Mouse (Mus musculus): ENCODE measurements around the gene Urod.

Gene Urod

DNA sequence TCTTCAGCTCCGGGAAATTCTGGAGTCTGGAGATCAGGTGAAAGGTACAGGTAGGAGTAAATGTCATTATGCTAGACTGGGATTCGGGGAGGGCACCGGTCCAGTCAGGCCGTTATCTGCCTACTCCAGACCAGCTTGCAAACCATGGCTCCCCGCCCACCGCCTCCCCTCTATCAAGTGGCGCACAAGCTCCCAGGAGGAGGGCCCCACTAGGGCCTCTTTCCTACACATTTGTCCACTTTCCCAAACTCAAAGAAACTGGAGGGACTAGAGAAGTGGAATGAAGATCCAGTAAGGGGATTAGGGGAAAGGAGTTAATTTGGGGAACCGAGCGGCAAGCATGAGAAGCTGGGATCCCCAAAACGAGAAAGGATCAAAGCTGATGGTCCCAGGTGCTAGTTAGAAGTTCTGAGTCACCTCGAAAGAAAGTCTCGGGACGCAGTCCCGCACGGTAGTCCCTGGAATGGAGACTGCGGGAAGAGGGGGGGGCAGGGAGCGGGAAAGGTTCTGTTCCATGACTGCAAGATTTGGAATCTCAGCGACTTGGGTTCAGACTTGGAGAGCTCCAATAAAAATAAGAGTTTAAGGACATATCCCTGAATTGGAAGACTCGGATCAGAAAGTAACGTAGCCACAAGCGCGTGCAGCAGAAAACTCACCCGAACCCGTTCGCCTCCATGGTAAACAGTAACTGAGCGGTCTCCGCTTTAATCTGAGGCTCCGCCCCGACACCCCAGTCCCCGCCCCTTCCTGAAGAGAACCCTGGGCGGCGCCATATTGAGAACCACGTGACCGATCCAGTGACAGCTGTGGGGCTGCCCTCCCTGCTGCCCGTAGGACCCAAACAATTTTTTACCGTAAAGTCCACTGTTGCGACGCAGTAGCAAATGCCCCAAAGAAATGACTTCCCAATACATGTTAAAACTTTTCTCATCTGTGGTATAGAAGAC is at the start of gene Urod:
Gene Urod, minus strand, starts transcription at position 742 of the 950 bp plus-strand sequence.
- peak; percentile 82 to 85 for DNase-seq (ENCODE audit: low spot score in 2 of 2)

DNA sequence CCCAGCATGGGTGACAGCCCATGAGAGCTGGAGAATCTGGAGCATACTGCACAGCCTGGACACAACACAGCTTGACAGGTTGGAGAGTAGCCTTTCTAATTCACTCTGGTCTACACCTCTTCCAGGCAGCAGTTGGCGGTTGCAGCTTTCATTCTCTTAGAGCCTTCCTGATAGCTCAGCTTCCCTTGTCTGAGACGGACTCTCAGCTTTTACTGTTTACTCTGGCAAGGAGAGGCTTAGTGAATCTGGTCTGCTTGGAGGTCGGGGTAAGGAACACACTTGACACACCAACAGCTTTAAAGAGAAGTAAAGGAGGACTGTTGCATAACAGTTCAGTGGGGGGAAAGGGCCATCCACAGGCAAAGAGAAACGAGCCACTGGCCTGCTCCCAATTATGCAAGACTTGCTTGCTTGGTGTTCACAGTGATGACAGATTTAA is 47.1 kb upstream of the Urod start:
- DNase-seq (ENCODE audit: low spot score in 2 of 2): no peak

DNA sequence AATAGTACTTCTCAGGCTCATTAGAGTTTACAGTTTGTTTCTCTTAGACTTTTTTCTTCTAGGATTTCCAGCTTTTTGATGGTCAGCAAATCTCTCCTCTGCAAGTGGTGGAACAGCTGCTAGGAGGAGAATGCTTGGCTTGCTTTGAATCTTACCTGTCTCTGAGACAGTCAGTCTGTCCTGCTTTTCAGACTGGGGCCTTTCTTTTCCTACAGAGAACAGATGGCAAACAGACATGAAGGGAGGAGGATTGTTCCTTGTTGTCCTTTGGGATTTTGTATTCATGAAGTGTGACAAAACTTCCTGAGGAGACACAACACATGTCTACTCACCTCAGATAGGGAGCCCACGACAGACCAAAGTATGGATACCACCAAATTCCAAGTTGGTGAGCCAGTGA is 46.6 kb upstream of the Urod start:
- DNase-seq (ENCODE audit: low spot score in 2 of 2): no peak

DNA sequence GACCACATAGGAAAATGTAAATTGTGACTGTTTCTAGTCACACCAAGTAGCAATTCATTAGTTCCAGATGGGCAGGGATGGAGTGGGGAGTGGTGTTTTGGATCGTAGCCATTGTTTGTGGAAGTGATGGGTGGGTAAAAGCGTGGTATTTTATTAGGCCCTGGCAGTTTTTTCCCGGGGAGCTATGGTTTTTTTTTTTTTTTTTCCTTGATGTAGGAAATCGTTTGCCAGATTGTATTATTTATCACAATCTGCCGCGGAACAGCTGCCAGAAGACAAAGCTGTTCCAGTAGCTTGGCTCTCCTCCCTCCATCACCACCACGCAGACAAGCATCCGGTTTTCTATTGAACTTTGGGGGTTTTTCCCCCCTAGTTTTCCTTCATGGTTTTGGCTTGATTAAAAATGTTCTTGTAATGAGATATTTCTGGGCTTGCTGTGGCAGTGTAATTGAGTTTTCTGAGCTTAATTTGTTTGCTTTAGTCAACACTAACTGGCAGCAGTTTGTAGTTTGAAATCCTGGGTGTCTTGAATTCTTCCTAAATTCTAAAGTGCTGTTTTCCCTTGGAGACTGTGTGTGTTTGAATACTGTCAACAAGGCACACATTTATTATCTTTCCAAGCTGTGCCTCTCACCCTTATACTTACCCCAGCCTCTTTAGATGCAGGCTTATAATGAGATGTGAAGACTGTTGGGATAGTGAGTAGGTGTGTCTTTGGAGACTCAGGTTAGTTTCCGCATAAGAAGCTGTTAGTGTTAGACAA is 45.9 kb upstream of the Urod start:
- no peak for DNase-seq (ENCODE audit: low spot score in 2 of 2)

DNA sequence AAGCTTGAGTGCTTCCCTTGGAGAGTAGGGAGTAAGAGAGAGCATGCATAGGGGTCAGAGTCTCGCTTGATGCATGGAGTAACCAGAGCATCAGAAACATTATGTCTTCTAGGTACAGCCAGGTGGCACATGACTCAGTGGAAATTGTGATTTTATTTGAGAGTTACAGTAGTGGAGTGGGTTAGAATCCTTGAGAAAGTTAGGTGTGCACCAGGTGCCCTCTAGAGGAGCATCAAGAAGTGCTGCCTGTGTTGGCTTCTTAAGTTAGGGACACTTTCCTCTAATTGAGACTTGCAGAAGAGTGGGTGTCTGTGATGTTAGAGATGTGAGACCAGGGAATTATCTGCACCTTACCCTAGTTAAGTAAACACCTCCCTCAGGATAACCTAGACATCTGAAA is 36.9 kb upstream of the Urod start:
- no peak for DNase-seq (ENCODE audit: low spot score in 2 of 2)

DNA sequence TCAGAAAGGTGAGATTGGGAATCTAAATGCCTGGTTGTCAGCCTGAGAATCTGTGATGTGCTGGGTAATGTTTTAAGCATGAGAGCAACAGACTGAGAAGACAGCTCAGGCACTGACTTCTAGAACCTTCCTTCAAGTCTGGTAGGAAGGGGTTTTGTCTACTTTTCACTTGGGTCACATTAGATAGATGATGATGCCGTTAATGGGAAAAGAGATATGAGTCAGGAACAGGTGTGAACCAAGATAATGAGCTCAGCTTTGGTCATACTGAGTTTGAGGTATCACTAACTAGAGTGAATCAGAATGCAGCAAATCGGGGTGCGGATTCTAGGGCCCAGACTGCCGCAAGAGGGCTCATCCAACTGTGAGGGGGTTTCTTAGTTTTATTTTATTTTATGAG is 29.3 kb upstream of the Urod start:
- no peak for DNase-seq (ENCODE audit: low spot score in 2 of 2)

DNA sequence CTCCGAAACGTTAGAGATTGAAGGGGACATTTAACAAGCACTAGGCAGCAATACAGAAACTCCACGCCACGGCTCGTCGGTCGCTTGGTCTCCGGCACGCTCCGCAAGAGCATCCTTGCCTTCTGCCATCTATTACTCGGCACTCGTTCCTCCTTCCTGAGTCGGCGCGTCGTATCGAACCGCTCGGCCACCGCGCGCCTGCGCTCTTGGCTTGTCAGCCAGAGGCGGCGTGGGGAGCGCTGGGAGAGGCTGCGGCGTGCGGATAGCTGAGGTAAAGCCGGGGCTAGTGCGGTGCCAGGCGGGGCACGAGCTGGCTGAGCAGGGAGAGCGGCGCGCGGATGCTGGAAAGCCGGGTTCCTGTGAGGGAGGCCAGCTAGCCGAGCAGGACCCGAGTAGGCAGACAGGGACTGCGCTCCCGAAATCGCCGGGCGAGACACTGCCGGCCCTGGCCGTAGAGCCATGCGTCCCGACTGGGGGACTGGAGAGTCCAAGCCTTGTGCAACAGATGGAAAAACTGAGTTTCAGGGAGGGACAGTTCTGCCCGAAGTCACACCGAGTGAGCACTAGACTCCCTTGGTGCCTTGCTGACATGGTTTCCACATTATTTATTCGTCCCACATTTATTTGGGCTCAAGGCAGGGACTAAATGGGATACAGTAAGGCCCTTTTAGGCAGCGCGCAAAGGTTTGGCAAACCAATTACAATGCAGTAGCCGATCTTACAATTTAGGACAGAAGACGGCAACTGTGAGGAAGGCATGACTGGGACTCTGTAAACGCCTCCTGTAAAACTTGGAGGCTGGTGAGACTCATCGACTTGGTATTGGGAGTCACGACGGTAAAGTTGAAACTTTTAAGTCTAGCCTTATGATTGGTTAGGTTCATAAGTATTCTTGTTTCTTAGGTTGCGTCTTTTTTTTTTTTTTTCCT is 25.3 kb upstream of the Urod start, which contains the start of gene Eif2b3:
Gene Eif2b3, plus strand, starts transcription at position 197 of the 929 bp plus-strand sequence.
- DNase-seq (ENCODE audit: low spot score in 2 of 2): peak; percentile 69 to 85

DNA sequence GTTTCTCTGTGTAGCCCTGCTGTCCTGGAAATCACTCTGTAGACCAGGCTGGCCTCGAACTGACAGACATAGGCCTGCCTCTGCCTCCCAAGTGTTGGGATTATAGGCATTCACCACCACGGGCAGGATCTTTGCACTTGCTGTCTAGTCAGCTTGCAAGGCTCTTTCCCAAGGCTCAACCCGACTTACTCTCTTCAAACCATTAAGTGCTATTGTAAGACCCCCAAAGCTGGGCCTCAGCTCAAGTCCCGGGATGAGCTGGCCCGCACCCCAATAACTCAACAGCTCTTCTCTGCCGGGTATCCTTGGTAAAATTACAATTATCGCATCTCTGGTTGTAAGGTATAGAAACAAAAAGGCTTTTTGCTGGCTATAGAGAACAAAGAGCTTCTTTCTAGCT is 24.1 kb upstream of the Urod start:
- DNase-seq (ENCODE audit: low spot score in 2 of 2): no peak

DNA sequence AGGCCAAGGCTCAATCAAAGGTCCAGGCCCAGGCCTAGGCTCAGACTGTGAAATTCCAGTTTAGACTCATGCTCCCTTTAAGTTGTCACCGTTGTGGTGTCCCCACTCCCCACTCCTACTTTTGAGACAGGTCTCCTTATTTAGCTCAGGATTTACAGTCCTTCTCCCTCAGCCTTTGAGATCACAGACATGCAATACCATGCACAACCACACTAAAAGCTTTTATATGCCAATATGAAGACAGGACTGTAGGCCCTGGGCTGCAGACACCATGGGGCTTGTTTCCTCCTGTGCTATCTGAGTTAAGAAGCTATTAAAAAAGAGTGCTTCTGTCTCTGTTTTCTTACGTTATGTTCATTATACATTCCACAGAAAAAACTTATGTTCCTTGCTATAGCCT is 23.5 kb upstream of the Urod start:
- DNase-seq (ENCODE audit: low spot score in 2 of 2): no peak

DNA sequence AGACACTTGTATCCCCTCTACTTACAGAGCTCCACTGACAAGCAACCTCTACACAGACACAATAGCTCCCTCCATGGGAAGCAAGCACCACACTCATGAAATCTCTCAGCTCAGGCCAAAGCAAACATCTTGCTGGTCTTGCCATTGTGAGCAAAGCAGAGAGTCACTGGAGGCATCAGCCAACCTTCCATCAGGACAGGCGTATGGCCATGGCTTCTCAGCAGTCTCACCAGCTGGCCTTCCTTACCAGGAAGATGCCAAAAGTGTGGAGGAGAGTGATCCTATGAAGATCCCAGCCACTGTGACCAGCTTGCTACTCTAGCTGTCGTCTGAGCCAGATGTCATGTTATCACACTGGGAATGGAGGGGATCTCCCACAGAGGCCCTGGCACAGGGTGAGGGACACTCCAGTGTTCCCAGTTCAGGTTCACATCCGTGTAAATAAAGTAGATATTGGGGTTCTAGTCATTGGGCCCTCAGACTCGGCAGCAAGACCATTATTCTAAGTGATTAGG is 20.7 kb upstream of the Urod start:
- DNase-seq (ENCODE audit: low spot score in 2 of 2): no peak

DNA sequence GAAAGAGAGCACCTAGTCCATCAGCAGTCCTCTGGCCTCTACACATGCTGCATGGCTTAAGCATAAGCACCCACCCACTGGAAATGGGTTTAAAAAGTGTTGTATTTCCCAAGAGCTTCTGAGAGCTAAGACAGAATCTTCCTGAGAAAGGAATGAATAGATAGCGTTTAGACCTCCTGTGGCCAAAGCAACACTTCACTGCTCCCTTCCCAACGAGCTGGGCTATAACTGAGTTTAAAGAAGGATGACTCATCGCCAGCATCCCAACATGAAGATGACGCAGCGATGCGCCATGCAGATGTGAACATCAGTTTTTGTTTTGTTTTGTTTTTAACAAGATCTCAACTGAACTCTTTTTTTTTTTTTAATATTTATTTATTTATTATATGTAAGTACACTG is 19.4 kb upstream of the Urod start:
- no peak for DNase-seq (ENCODE audit: low spot score in 2 of 2)

DNA sequence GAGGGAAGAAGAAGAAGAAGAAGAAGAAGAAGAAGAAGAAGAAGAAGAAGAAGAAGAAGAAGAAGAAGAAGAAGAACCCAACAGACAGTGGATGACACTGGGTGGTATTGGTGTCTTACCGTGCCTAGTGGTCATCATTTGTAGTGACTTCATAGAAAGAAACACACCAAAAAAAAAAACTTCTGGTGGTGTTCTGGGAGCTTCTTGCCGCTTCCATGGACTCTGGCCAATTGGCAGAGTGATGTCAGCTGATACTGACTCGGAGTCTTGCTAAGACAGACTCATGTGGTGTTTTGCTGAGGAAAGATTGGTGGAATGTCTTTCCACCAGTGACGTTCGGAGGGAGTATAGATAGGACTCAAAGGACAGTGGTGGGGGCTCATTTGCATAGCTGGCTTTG is 16.0 kb upstream of the Urod start:
- DNase-seq (ENCODE audit: low spot score in 2 of 2): no peak

DNA sequence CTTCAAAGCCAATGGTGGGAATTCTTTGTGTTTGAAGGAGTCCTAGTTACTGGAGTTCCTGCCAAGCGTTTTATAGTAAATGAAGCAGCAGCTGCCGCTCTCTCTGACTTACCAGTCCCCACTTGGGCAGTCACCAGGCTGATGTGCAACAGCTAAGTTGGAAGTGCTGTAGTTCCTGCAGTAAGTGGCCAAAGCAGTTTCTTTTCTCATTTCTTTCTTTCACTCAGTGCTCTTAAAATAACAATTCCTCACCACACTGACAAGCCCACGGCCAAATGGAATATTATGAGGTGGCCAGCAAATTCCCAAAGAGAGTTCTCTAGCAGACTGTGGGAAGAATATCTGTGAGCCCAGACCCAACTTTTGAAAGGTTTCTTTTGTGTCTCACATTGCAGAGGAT is 12.8 kb upstream of the Urod start:
- DNase-seq (ENCODE audit: low spot score in 2 of 2): no peak

DNA sequence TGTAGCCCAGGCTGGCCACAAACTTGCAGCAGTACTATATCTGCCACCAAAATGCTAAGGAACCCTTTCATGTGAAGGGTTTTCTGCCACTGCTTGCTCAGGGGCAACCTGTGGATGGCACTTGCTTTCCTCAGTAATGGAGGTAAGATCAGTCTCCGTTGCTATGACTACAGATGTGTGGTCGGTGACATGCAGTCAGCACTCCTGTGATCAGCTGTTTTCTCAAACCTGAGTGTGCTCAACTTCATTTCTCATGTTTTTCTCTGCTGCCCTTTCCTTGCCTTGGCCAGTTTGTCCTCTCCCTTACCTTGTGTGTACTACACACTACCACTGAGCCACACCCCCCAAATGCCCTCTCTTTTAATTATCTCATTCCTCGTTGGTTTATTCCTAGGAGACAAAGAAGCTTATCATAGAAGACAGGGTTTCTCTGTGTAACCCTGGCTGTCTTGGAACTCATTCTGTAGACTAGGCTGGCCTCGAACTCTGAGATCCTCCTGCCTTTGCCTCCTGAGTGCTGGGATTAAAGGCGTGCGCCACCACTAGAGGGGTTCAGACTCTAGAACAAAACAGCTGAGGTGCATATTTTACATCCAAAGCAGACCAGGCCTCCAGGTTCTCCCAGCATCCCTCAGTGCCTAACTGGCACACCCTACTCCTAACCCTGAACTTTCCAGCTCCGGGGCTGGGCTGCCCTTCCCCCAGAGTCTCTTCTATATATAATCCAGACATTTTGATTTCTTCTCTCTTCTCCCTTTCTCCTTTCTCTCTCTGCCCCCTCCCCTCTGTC is 11.6 kb upstream of the Urod start:
- no peak for DNase-seq (ENCODE audit: low spot score in 2 of 2)

DNA sequence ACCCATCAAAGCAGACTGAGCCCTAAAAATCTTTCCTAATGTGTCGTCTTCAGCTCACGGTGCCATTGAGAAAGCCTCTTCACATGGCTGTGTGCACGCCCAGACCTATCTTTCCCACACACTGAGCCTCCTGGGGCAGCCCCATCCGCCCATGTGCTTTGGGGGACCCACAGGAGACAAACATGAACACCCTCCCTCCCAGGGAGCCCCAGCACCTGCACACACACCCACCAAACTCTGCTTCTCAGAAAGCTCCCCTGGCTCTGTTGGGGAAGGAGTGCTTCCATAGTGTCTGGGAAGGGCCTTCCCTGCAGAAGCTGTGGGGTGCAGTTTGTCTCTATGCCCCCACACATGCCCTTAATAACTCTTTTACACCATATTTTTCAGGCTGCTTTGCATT is 10.4 kb upstream of the Urod start:
- no peak for DNase-seq (ENCODE audit: low spot score in 2 of 2)

DNA sequence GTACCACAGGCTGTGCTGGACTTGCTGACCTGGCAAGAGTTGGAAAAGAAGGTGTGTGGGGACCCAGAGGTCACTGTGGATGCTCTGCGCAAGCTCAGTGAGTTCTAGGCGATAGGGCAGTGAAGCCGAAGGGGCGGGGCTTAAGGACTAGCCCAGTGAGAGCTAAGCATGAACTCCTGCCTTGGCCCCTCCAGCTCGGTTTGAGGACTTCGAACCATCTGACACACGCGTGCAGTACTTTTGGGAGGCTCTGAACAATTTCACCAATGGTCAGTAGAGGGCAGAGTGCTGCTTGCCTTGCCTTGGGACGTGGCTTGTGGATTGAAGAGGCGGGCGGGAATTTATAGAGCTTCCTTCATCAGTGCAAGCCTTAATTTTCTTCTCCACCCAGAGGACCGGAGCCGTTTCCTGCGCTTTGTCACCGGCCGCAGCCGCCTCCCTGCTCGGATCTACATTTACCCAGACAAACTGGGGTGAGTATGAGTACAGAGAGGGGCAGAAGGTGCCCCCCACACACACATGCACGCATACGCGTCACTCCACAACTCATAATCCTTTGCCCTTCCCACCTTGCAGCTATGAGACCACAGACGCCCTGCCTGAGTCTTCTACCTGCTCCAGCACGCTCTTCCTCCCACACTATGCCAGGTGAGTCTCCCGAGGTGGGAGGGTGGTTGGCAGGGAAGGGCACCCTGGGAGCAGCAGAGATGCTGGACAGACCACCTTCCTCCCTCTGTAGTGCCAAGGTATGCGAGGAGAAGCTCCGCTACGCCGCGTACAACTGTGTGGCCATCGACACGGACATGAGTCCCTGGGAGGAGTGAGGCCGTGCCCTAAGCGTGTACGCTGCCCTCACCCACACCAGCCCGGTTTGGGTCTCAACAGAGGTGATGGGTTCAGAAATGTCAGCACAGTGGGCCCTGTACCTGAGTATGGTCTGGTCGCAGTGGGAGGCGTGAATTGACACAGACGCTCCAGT is 8.6 kb upstream of the Urod start:
- DNase-seq (ENCODE audit: low spot score in 2 of 2): peak in 1 of 2 experiments; percentile 50

DNA sequence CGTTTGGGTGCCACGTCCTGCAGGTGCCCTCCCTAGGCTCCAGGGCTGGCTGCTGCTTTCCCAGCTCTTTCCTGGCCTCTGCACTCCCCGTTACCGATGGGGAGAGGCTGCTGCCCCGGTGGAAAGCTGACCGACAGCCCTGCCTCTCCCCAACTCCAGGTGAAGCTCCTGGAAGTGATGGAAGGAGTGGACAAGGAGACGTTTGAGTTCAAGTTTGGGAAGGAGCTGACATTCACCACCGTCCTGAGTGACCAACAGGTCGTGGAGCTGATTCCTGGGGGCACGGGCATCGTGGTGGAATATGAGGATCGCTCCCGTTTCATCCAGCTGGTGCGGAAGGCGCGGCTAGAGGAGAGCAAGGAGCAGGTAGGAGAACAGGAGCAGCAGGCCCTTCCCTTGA is 7.7 kb upstream of the Urod start:
- no peak for DNase-seq (ENCODE audit: low spot score in 2 of 2)

DNA sequence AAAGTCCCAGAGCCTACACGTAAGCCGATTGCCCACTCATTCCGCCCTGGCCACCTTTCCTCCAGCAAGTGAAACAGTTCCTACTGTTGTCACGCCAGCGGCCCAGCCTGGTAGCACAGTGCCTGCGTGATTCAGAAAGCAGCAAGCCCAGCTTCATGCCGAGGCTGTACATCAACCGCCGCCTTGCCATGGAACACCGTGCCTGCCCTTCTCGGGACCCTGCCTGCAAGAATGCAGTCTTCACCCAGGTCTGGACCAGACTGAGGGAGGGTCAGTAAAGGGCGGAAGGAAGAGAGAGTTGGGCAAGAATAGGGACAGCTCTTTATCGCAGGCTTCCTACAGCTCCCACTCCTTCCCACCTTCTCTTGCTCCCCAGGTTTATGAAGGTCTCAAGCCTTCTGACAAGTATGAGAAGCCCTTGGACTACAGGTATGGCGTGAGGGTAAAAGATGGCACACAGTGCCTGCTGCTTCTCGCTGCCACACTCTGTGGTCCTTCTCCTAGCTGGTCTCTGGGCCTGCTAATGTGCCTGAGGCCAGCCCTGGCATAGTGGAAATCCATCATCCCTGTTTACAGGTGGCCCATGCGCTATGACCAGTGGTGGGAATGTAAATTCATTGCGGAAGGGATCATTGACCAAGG is 5.4 kb upstream of the Urod start:
- no peak for DNase-seq (ENCODE audit: low spot score in 2 of 2)

DNA sequence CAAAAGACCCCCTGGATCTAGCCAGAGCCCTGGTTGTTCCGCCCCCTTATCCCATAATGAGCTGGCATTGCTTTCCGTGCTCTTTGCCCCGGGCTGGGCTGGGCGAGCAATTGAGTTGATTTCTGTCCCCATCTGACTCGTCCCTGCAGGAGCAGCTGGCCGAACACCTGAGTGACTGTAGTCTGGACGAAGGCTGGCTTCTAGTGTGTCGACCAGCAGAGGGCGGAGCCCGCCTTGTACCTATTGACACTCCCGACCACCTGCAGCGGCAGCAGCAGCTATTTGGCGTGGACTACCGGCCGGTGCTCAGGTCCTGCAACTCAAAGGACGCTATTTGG is 1.6 kb upstream of the Urod start:
- DNase-seq (ENCODE audit: low spot score in 2 of 2): no peak
